Mouse (Mus musculus) kidney, postnatal 10 days (tissue): ENCODE results near the gene Bpifa5.

Experiments used
- DNase-seq: peaks from one replicate; pipeline ENCODE4 v3.0.0; 2021; ENCODE audit warnings: mixed read lengths

Bpifa5 gene

GRCm38 (mm10) chr2:154209112-154209511, 46.7 kb downstream of the Bpifa5 start:
- DNase-seq, result no peak

GRCm38 (mm10) chr2:154211121-154211520, 48.7 kb downstream of the Bpifa5 start:
- no peak for DNase-seq

- DNase-seq, result no peak
Measured at GRCm38 (mm10) chr2:154211881-154212280, 49.5 kb downstream of the Bpifa5 start.

- DNase-seq, result peak; percentile 87
Measured at GRCm38 (mm10) chr2:154215191-154215590, 52.8 kb downstream of the Bpifa5 start.
